Mouse (Mus musculus) kidney, embryonic 16.5 days (tissue): ENCODE measurements around the gene Cd47. TPM values are rescaled to one million over a fixed set of nuclear protein-coding genes. Genes with fewer than 3 reads are reported as not detected.
"Not testable (repeated sequence)": the region's sequence is repeated elsewhere in the genome, so short reads cannot be mapped to it uniquely, and the experiment has no call there.

Experiments
- ATAC-seq: fragments of 200-750 bp; cut with Nextera tagmentation; 2 replicates; pipeline ENCODE4 v1.8.0; 2017; ENCODE audit warnings: moderate TSS enrichment; ENCODE audit not compliant: low FRiP score, low TSS enrichment
- H3K27ac ChIP-seq: fragments of 300-500 bp; sonication (generic); 2 replicates; pipeline ENCODE4 v1.5.1; 2014; ENCODE audit warnings: low read length
- H3K27me3 ChIP-seq: fragments of 300-500 bp; sonication (generic); 2 replicates; pipeline ENCODE4 v1.6.1; 2014; ENCODE audit warnings: low read length, control low read depth, mixed read lengths; ENCODE audit not compliant: insufficient read depth
- H3K36me3 ChIP-seq: fragments of 300-500 bp; sonication (generic); 2 replicates; pipeline ENCODE4 v1.6.1; 2014; ENCODE audit warnings: low read length, control low read depth, mixed read lengths; ENCODE audit not compliant: insufficient read depth
- H3K4me1 ChIP-seq: fragments of 300-500 bp; sonication (generic); 2 replicates; pipeline ENCODE4 v1.6.1; 2014; ENCODE audit warnings: low read length, control low read depth, mixed read lengths; ENCODE audit not compliant: insufficient read depth
- H3K4me2 ChIP-seq: fragments of 300-500 bp; sonication (generic); replicated peaks from 2 replicates; pipeline ENCODE4 v1.6.1; 2014; ENCODE audit warnings: low read depth, low read length
- H3K4me3 ChIP-seq: fragments of 300-500 bp; sonication (generic); 2 replicates; pipeline ENCODE4 v1.5.1; 2014; ENCODE audit warnings: mild to moderate bottlenecking, low read length
- H3K9ac ChIP-seq: fragments of 300-500 bp; sonication (generic); replicated peaks from 2 replicates; pipeline ENCODE4 v1.6.1; 2014; ENCODE audit warnings: low read length
- H3K9me3 ChIP-seq: fragments of 300-500 bp; sonication (generic); 2 replicates; pipeline ENCODE4 v1.6.1; 2016; ENCODE audit warnings: low read length, control low read depth
- WGBS: fragments of 180-500 bp; shearing (Covaris S2); extraction: QIAGEN DNeasy Blood & Tissue Kit; methylation state at CpG from one replicate; pipeline ENCODE4 v1.1.7; 2014; 5-methylcytosine and 5-hydroxymethylcytosine counted together
- polyA plus RNA-seq: library from polyadenylated mRNA; unstranded; fragments of >200 nt; fragmentation: Nextera tagmentation; extraction: Ambion mirVana; gene quantifications from 2 replicates; pipeline ENCODE4 v1.2.1, GENCODE M21; 2015

The Cd47 gene
- polyA plus RNA-seq, 1 experiment from 2014 or later, result 78.0 TPM

GRCm38 (mm10) chr16:49819494-49819893, 19.2 kb downstream of the Cd47 start:
- Histone ChIP-seq H3K27ac (no peak overlapping the region), H3K9ac (no peak overlapping the region), H3K4me3 (no peak overlapping the region), H3K4me1 (no peaks in the 10 kb centered on the region), H3K4me2 (no peak overlapping the region), H3K27me3 (no peaks in the 10 kb centered on the region), H3K9me3 (no peaks in the 10 kb centered on the region), H3K36me3 (no peaks in the 10 kb centered on the region)
- ATAC-seq, result no peak
- 86% methylated on average over 3 of the region's 3 CpGs for WGBS

DNA sequence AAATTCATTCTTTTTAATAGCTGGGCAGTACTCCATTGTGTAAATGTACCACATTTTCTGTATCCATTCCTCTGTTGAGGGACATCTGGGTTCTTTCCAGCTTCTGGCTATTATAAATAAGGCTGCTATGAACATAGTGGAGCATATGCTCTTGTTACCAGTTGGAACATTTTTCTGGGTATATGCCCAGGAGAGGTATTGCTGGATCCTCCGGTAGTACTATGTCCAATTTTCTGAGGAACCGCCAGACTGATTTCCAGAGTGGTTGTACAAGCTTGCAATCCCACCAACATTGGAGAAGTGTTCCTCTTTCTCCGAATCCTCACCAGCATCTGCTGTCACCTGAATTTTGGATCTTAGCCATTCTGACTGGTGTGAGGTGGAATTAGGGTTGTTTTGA, 30.6 kb downstream of the Cd47 start:
- not testable (repeated sequence) for H3K36me3 ChIP-seq, H3K4me2 ChIP-seq, H3K27ac ChIP-seq, H3K9ac ChIP-seq, H3K27me3 ChIP-seq, H3K9me3 ChIP-seq, H3K4me1 ChIP-seq, H3K4me3 ChIP-seq, ATAC-seq
- WGBS, result 94% methylated on average over 3 of the region's 3 CpGs

DNA sequence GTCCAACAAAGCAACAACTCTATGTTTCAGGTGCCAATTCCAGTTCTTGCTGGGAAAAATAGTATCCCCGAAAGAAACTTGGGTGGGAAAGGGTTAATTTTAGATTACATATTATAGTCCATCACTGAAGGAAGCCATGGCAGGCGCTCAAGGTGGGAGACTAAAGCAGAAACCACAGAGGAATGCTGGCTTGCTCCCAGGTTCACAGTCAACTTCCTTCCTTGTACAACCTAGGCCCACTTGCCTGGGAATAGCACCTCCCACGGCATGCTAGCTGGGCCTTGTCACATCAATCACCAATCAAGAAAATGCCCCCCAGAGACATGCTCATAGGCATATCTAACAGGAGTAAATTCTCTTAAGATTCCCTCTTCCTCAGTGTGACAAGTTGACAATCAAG, 32.0 kb downstream of the Cd47 start:
- H3K9ac ChIP-seq, result no peak overlapping the region
- no peaks in the 10 kb centered on the region for H3K9me3 ChIP-seq
- no peak for ATAC-seq
- H3K4me1 ChIP-seq, result no peaks in the 10 kb centered on the region
- peaks cover 3% of the 10 kb centered on the region; the same call in 1 of the 2 replicates for H3K27me3 ChIP-seq
- 60% methylated on average over 3 of the region's 3 CpGs for WGBS
- H3K27ac ChIP-seq, result no peak overlapping the region
- no peak overlapping the region for H3K4me3 ChIP-seq
- H3K4me2 ChIP-seq, result no peak overlapping the region
- no peaks in the 10 kb centered on the region for H3K36me3 ChIP-seq

DNA sequence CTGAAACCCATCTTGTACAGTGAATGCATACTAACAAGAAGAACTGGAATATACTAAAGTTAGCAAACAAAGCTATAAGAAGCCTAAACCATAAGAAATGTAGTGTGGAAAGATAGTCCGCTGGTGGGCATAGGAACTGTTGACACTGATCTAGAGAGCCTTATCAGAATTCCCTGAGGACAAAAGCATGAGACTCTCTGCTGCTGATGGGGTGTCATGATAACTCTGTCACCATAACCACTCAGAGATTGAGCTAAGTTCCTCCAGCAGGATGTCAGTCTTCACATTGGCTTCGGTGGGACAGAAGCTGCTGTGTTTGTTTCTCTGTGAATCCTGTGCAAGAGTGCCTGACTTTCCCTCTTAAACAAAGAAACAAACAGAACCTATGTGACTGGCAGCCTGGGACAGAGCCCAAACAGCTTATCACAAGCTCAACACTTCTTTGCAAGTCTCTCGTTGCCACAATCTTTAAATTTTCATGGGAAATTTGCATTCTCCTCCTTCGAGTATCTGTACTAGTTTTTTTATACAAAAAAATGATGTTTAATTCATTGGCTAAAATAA, 33.9 kb downstream of the Cd47 start:
- Histone ChIP-seq H3K9me3 (no peaks in the 10 kb centered on the region), H3K4me1 (peaks cover under 1% of the 10 kb centered on the region; the same call in 1 of the 2 replicates), H3K36me3 (no peaks in the 10 kb centered on the region), H3K9ac (no peak overlapping the region), H3K4me2 (no peak overlapping the region), H3K27me3 (peaks cover 3% of the 10 kb centered on the region; the same call in 1 of the 2 replicates), H3K4me3 (no peak overlapping the region), H3K27ac (no peak overlapping the region)
- WGBS, result 75% methylated on average over 4 of the region's 4 CpGs
- ATAC-seq, result no peak

DNA sequence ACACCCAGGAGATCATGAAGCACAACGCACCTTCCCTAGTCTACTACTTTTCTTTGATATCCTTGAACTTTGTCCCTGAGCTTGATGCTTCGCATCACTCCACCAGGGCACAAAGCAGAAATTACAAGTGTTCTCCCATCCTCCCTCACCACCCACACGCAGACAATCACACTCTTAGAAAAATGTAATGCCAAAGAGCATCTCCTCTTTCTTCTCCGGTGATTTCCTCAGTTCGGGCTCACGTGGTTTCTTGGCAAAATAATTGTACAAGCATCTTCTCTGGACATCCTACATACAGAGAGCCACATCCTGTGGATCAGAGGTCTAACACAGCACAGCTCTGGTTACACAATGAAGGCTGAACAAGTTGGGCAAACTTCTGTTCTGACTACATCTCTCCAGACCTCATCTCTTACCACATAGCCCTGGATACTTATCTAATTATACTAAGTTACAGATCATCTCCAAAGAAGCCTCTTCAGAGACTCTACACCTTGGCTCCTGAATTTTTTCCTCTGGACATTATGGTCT, 36.4 kb downstream of the Cd47 start:
- 82% methylated on average over 6 of the region's 6 CpGs for WGBS
- H3K9ac ChIP-seq, result no peak overlapping the region
- H3K36me3 ChIP-seq, result no peaks in the 10 kb centered on the region
- H3K4me3 ChIP-seq, result no peak overlapping the region
- H3K4me2 ChIP-seq, result no peak overlapping the region
- ATAC-seq, result no peak
- H3K27me3 ChIP-seq, result peaks cover 3% of the 10 kb centered on the region; the same call in 1 of the 2 replicates
- H3K9me3 ChIP-seq, result no peaks in the 10 kb centered on the region
- H3K27ac ChIP-seq, result no peak overlapping the region
- H3K4me1 ChIP-seq, result peaks cover 14% of the 10 kb centered on the region

- Histone ChIP-seq H3K27me3 (peaks cover 3% of the 10 kb centered on the region; the same call in 1 of the 2 replicates), H3K4me2 (no peak overlapping the region), H3K27ac (no peak overlapping the region), H3K4me1 (peaks cover 14% of the 10 kb centered on the region), H3K36me3 (no peaks in the 10 kb centered on the region), H3K4me3 (no peak overlapping the region), H3K9ac (no peak overlapping the region), H3K9me3 (0 out of 2 replicates have a peak, but pooled peaks cover 3% of the 10 kb centered on the region)
- ATAC-seq, result no peak
- 89% methylated on average over 6 of the region's 6 CpGs for WGBS
These were observed 38.6 kb downstream of the Cd47 start for GRCm38 (mm10) chr16:49838923-49839322.

DNA sequence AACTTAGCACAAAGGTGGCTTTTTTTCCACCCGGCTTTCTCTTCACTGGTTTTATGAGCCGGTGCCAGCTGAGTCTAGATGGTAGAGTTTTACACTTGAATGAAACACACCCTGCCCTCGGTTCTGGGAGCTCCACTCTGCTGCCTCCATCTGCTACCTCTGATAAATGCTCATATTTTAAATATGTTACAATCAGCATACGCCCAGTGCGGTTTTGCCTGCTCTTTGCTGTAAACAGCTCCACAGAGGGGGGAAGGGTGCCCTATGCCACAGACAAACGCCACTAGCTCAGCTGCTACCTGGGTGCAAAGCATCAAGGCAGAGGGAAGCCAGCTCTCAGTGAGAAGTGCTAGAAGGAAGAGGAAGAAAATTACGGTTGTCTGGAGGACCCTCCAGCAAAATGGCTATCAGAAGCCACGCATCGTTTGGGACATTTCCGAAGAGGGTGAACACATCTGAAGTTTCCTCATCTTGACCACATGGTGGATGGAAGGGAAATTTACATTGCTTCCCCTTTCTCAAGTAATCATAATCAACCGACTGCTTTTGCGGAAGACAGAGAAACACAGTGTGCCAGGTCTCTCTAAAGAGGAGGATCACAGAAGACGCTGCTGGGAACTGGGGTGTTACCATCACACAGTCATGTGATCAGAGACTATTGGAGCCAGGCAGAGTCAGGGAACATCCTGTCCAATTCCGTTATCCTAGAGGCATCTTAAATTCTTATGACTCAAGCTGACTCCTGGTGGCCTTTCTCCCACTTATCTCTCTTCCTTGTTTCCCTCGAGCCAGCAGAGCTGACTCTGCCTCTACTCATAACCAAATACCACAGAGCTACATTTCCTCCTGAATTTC, 39.6 kb downstream of the Cd47 start:
- peak; percentile 76 for ATAC-seq
- WGBS, result 46% methylated on average over 15 of the region's 15 CpGs
- Histone ChIP-seq H3K9ac (0 out of 2 replicates have a peak overlapping the region, but pooled peaks have one; percentile 16), H3K4me2 (no peak overlapping the region), H3K36me3 (no peaks in the 10 kb centered on the region), H3K4me3 (no peak overlapping the region), H3K4me1 (peaks cover 14% of the 10 kb centered on the region), H3K27me3 (no peaks in the 10 kb centered on the region), H3K27ac (peak overlapping the region; percentile 27; the same call in 1 of the 2 replicates), H3K9me3 (0 out of 2 replicates have a peak, but pooled peaks cover 3% of the 10 kb centered on the region)

DNA sequence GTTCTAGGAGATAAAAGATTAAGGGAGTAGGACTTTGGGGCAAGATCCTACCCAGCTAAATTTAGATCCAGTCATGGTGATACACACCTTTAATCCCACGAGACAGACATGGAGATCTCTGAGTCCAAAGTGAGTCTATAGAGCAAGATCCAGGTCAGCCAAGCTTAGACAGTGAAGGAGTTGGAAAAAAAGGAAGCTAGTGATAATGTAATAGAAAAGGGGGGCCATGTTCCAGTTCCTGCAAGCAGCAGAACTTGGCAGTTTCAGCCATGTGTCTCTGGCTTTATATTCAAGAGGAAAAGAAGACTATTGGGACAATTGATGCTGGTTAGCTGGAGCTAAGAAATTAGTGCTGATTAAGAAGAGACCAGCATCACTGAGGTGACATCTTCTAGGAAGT, 43.4 kb downstream of the Cd47 start:
- no peaks in the 10 kb centered on the region for H3K36me3 ChIP-seq
- no peak overlapping the region for H3K9ac ChIP-seq
- H3K4me1 ChIP-seq, result peaks cover 14% of the 10 kb centered on the region
- no peaks in the 10 kb centered on the region for H3K27me3 ChIP-seq
- 67% methylated on average over 1 of the region's 1 CpGs for WGBS
- H3K9me3 ChIP-seq, result 0 out of 2 replicates have a peak, but pooled peaks cover 3% of the 10 kb centered on the region
- no peak overlapping the region for H3K4me3 ChIP-seq
- ATAC-seq, result no peak
- H3K27ac ChIP-seq, result no peak overlapping the region
- H3K4me2 ChIP-seq, result no peak overlapping the region

GRCm38 (mm10) chr16:49847224-49848003, 47.1 kb downstream of the Cd47 start:
- H3K9ac ChIP-seq, result no peak overlapping the region
- H3K4me1 ChIP-seq, result no peaks in the 10 kb centered on the region
- no peak overlapping the region for H3K4me2 ChIP-seq
- H3K36me3 ChIP-seq, result no peaks in the 10 kb centered on the region
- no peaks in the 10 kb centered on the region for H3K27me3 ChIP-seq
- WGBS, result 90% methylated on average over 5 of the region's 5 CpGs
- H3K27ac ChIP-seq, result no peak overlapping the region
- no peak for ATAC-seq
- no peak overlapping the region for H3K4me3 ChIP-seq
- H3K9me3 ChIP-seq, result 0 out of 2 replicates have a peak, but pooled peaks cover 3% of the 10 kb centered on the region
